Mouse (Mus musculus) heart, postnatal 0 days (tissue): ENCODE measurements around the gene Ramac.

ENCODE experiments used
- CTCF ChIP-seq: IDR thresholded peaks from 2 replicates; pipeline ENCODE4 v1.5.1; 2016; ENCODE audit warnings: antibody characterized with exemption, control low read depth, low read depth
- EP300 ChIP-seq: IDR thresholded peaks from 2 replicates; pipeline ENCODE4 v1.6.1; 2016; ENCODE audit warnings: antibody characterized with exemption, low read depth

- TF ChIP-seq CTCF (no peak), EP300 (no peak)
Measured at GRCm38 (mm10) chr7:81723851-81724250, 38.9 kb upstream of the Ramac start.
